Mouse (Mus musculus) midbrain, embryonic 12.5 days (tissue): ENCODE results near the gene Ipcef1. TPM values are rescaled to one million over a fixed set of nuclear protein-coding genes. Genes with fewer than 3 reads are reported as not detected.

Experiments used
- ATAC-seq: fragments of 200-750 bp; cut with Nextera tagmentation; 2 replicates; pipeline ENCODE4 v1.8.0; 2017; ENCODE audit warnings: low read depth, moderate TSS enrichment, moderate library complexity; ENCODE audit not compliant: low FRiP score
- H3K27ac ChIP-seq: fragments of 300-500 bp; sonication (generic); replicated peaks from 2 replicates; pipeline ENCODE4 v1.5.1; 2016; ENCODE audit warnings: mild to moderate bottlenecking
- H3K27me3 ChIP-seq: fragments of 300-500 bp; sonication (generic); 2 replicates; pipeline ENCODE4 v1.6.1; 2016; ENCODE audit warnings: mild to moderate bottlenecking
- H3K36me3 ChIP-seq: fragments of 300-500 bp; sonication (generic); 2 replicates; pipeline ENCODE4 v1.6.1; 2016
- H3K4me1 ChIP-seq: fragments of 300-500 bp; sonication (generic); 2 replicates; pipeline ENCODE4 v1.6.1; 2016
- H3K4me2 ChIP-seq: fragments of 300-500 bp; sonication (generic); replicated peaks from 2 replicates; pipeline ENCODE4 v1.6.1; 2016; ENCODE audit warnings: mild to moderate bottlenecking, moderate library complexity
- H3K4me3 ChIP-seq: fragments of 300-500 bp; sonication (generic); 2 replicates; pipeline ENCODE4 v1.5.1; 2016; ENCODE audit warnings: mild to moderate bottlenecking
- H3K9ac ChIP-seq: fragments of 300-500 bp; sonication (generic); replicated peaks from 2 replicates; pipeline ENCODE4 v1.6.1; 2016; ENCODE audit warnings: mild to moderate bottlenecking, moderate library complexity
- H3K9me3 ChIP-seq: fragments of 300-500 bp; sonication (generic); 2 replicates; pipeline ENCODE4 v1.6.1; 2016; ENCODE audit warnings: mild to moderate bottlenecking
- WGBS: fragments of 180-500 bp; shearing (Covaris S2); methylation state at CpG from one replicate; pipeline ENCODE4 v1.1.7; 2016; 5-methylcytosine and 5-hydroxymethylcytosine counted together
- polyA plus RNA-seq: library from polyadenylated mRNA; unstranded; fragments of >200 nt; fragmentation: Nextera tagmentation; extraction: Ambion mirVana; gene quantifications from 2 replicates; pipeline ENCODE4 v1.2.1, GENCODE M21; 2016

The Ipcef1 gene
- polyA plus RNA-seq, 1 experiment from 2014 or later: 0.56 TPM

GRCm38 (mm10) chr10:7062993-7063392 is 10.7 kb upstream of the Ipcef1 start:
- 87% methylated on average over 7 of the region's 7 CpGs for WGBS
- Histone ChIP-seq H3K27me3 (no peaks in the 10 kb centered on the region), H3K4me1 (no peaks in the 10 kb centered on the region), H3K36me3 (no peaks in the 10 kb centered on the region), H3K4me2 (no peak overlapping the region), H3K9ac (no peak overlapping the region), H3K9me3 (no peaks in the 10 kb centered on the region), H3K27ac (no peak overlapping the region), H3K4me3 (no peak overlapping the region)
- ATAC-seq: no peak

GRCm38 (mm10) chr10:7060326-7060725 is 8.0 kb upstream of the Ipcef1 start:
- H3K9me3 ChIP-seq: no peaks in the 10 kb centered on the region
- no peak for ATAC-seq
- no peak overlapping the region for H3K27ac ChIP-seq
- 63% methylated on average over 5 of the region's 5 CpGs for WGBS
- no peak overlapping the region for H3K4me2 ChIP-seq
- no peaks in the 10 kb centered on the region for H3K4me1 ChIP-seq
- no peak overlapping the region for H3K4me3 ChIP-seq
- no peak overlapping the region for H3K9ac ChIP-seq
- no peaks in the 10 kb centered on the region for H3K27me3 ChIP-seq
- no peaks in the 10 kb centered on the region for H3K36me3 ChIP-seq

GRCm38 (mm10) chr10:7057546-7057945 is 5.3 kb upstream of the Ipcef1 start:
- Histone ChIP-seq H3K27ac (no peak overlapping the region), H3K4me3 (no peak overlapping the region), H3K36me3 (no peaks in the 10 kb centered on the region), H3K9ac (no peak overlapping the region), H3K9me3 (no peaks in the 10 kb centered on the region), H3K4me1 (peaks cover 5% of the 10 kb centered on the region), H3K4me2 (no peak overlapping the region), H3K27me3 (no peaks in the 10 kb centered on the region)
- ATAC-seq: no peak
- WGBS: 88% methylated on average over 1 of the region's 1 CpGs

GRCm38 (mm10) chr10:7054560-7055205 is 2.4 kb upstream of the Ipcef1 start:
- H3K4me2 ChIP-seq: no peak overlapping the region
- no peaks in the 10 kb centered on the region for H3K36me3 ChIP-seq
- no peak overlapping the region for H3K27ac ChIP-seq
- 69% methylated on average over 6 of the region's 6 CpGs for WGBS
- H3K27me3 ChIP-seq: no peaks in the 10 kb centered on the region
- no peaks in the 10 kb centered on the region for H3K9me3 ChIP-seq
- no peak overlapping the region for H3K4me3 ChIP-seq
- H3K9ac ChIP-seq: no peak overlapping the region
- ATAC-seq: no peak
- peaks cover 10% of the 10 kb centered on the region for H3K4me1 ChIP-seq

- no peak for ATAC-seq
- H3K36me3 ChIP-seq: no peaks in the 10 kb centered on the region
- WGBS: 79% methylated on average over 3 of the region's 3 CpGs
- peaks cover 10% of the 10 kb centered on the region for H3K4me1 ChIP-seq
- H3K4me3 ChIP-seq: no peak overlapping the region
- H3K9ac ChIP-seq: no peak overlapping the region
- no peak overlapping the region for H3K4me2 ChIP-seq
- H3K27me3 ChIP-seq: no peaks in the 10 kb centered on the region
- no peaks in the 10 kb centered on the region for H3K9me3 ChIP-seq
- H3K27ac ChIP-seq: no peak overlapping the region
Measured at GRCm38 (mm10) chr10:7049901-7050300, 2.4 kb downstream of the Ipcef1 start.

- Histone ChIP-seq H3K27ac (no peak overlapping the region), H3K36me3 (no peaks in the 10 kb centered on the region), H3K4me3 (no peak overlapping the region), H3K9ac (no peak overlapping the region), H3K27me3 (no peaks in the 10 kb centered on the region), H3K4me1 (peaks cover 8% of the 10 kb centered on the region), H3K4me2 (no peak overlapping the region), H3K9me3 (no peaks in the 10 kb centered on the region)
- WGBS: 93% methylated on average over 2 of the region's 2 CpGs
- no peak for ATAC-seq
Measured at GRCm38 (mm10) chr10:7047919-7048291, 4.4 kb downstream of the Ipcef1 start.

GRCm38 (mm10) chr10:7047288-7047918 is 4.9 kb downstream of the Ipcef1 start:
- WGBS: 77% methylated on average over 10 of the region's 10 CpGs
- no peak for ATAC-seq
- Histone ChIP-seq H3K27ac (no peak overlapping the region), H3K36me3 (no peaks in the 10 kb centered on the region), H3K9me3 (no peaks in the 10 kb centered on the region), H3K9ac (no peak overlapping the region), H3K4me1 (peaks cover 3% of the 10 kb centered on the region), H3K4me3 (no peak overlapping the region), H3K27me3 (no peaks in the 10 kb centered on the region), H3K4me2 (no peak overlapping the region)

GRCm38 (mm10) chr10:7043896-7044295 is 8.4 kb downstream of the Ipcef1 start:
- WGBS: 66% methylated on average over 5 of the region's 5 CpGs
- no peak for ATAC-seq
- H3K9me3 ChIP-seq: no peaks in the 10 kb centered on the region
- no peak overlapping the region for H3K4me3 ChIP-seq
- H3K27ac ChIP-seq: no peak overlapping the region
- H3K36me3 ChIP-seq: no peaks in the 10 kb centered on the region
- H3K9ac ChIP-seq: no peak overlapping the region
- H3K4me2 ChIP-seq: no peak overlapping the region
- no peaks in the 10 kb centered on the region for H3K27me3 ChIP-seq
- no peaks in the 10 kb centered on the region for H3K4me1 ChIP-seq

- Histone ChIP-seq H3K36me3 (no peaks in the 10 kb centered on the region), H3K4me2 (no peak overlapping the region), H3K4me3 (no peak overlapping the region), H3K9ac (no peak overlapping the region), H3K27ac (no peak overlapping the region), H3K4me1 (no peaks in the 10 kb centered on the region), H3K27me3 (no peaks in the 10 kb centered on the region), H3K9me3 (no peaks in the 10 kb centered on the region)
- no peak for ATAC-seq
Measured at GRCm38 (mm10) chr10:7041032-7041431, 11.2 kb downstream of the Ipcef1 start.

- no peak overlapping the region for H3K9ac ChIP-seq
- H3K27ac ChIP-seq: no peak overlapping the region
- no peaks in the 10 kb centered on the region for H3K36me3 ChIP-seq
Measured at GRCm38 (mm10) chr10:7037194-7037593, 15.1 kb downstream of the Ipcef1 start.

GRCm38 (mm10) chr10:7035547-7035946 is 16.7 kb downstream of the Ipcef1 start:
- no peak for ATAC-seq
- no peak overlapping the region for H3K27ac ChIP-seq
- H3K4me1 ChIP-seq: no peaks in the 10 kb centered on the region
- no peaks in the 10 kb centered on the region for H3K27me3 ChIP-seq
- H3K9me3 ChIP-seq: no peaks in the 10 kb centered on the region
- H3K36me3 ChIP-seq: no peaks in the 10 kb centered on the region
- H3K4me2 ChIP-seq: no peak overlapping the region
- H3K4me3 ChIP-seq: no peak overlapping the region
- WGBS: 76% methylated on average over 12 of the region's 12 CpGs
- H3K9ac ChIP-seq: no peak overlapping the region

More at GRCm38 (mm10) chr10:7037194-7037593, 15.1 kb downstream of the Ipcef1 start:
- 91% methylated on average over 5 of the region's 5 CpGs for WGBS
- Histone ChIP-seq H3K9me3 (no peaks in the 10 kb centered on the region), H3K4me1 (no peaks in the 10 kb centered on the region), H3K4me3 (no peak overlapping the region), H3K27me3 (no peaks in the 10 kb centered on the region), H3K4me2 (no peak overlapping the region)
- ATAC-seq: no peak

GRCm38 (mm10) chr10:7033459-7033858 is 18.8 kb downstream of the Ipcef1 start:
- Histone ChIP-seq H3K4me3 (no peak overlapping the region), H3K4me2 (no peak overlapping the region), H3K36me3 (no peaks in the 10 kb centered on the region), H3K4me1 (no peaks in the 10 kb centered on the region), H3K27ac (no peak overlapping the region), H3K27me3 (no peaks in the 10 kb centered on the region), H3K9me3 (no peaks in the 10 kb centered on the region), H3K9ac (no peak overlapping the region)
- 91% methylated on average over 2 of the region's 2 CpGs for WGBS
- ATAC-seq: no peak

GRCm38 (mm10) chr10:7025028-7025427 is 27.2 kb downstream of the Ipcef1 start:
- no peak overlapping the region for H3K4me2 ChIP-seq

More at GRCm38 (mm10) chr10:7025028-7025427, 27.2 kb downstream of the Ipcef1 start:
- H3K9ac ChIP-seq: no peak overlapping the region
- no peaks in the 10 kb centered on the region for H3K27me3 ChIP-seq
- no peak for ATAC-seq
- no peak overlapping the region for H3K27ac ChIP-seq
- no peaks in the 10 kb centered on the region for H3K36me3 ChIP-seq
- H3K4me3 ChIP-seq: no peak overlapping the region
- whole genome bisulfite sequencing: 77% methylated on average over 1 of the region's 1 CpGs
- H3K9me3 ChIP-seq: no peaks in the 10 kb centered on the region
- H3K4me1 ChIP-seq: no peaks in the 10 kb centered on the region
